Mouse (Mus musculus) liver, embryonic 14.5 days (tissue): ENCODE data around the gene Pde10a. TPM values are rescaled to one million over a fixed set of nuclear protein-coding genes. Genes with fewer than 3 reads are reported as not detected.

Experiments used
- ATAC-seq: fragments of 200-750 bp; cut with Nextera tagmentation; 2 replicates; pipeline ENCODE4 v1.8.0; 2017; ENCODE audit warnings: moderate number of reproducible peaks, mild to moderate bottlenecking, moderate library complexity; ENCODE audit not compliant: insufficient read depth
- DNase-seq, 3 experiments: peaks; one replicate each; pipeline ENCODE4 v3.0.0-alpha.2; 2012 to 2013; ENCODE audit warnings: low read depth in 3 of 3, low spot score in 3 of 3
- H3K27ac ChIP-seq: fragments of 300-500 bp; sonication (generic); 2 replicates; pipeline ENCODE4 v1.5.1; 2014; ENCODE audit warnings: moderate library complexity, mild to moderate bottlenecking, control low read depth, inconsistent platforms
- H3K27me3 ChIP-seq: fragments of 300-500 bp; sonication (generic); 2 replicates; pipeline ENCODE4 v1.6.1; 2014; ENCODE audit warnings: mild to moderate bottlenecking, low read length, moderate library complexity; ENCODE audit not compliant: control insufficient read depth, insufficient read depth
- H3K36me3 ChIP-seq: fragments of 300-500 bp; sonication (generic); replicated peaks from 2 replicates; pipeline ENCODE4 v1.6.1; 2014; ENCODE audit warnings: low read depth; ENCODE audit not compliant: control insufficient read depth, insufficient read depth
- H3K4me1 ChIP-seq, 2 experiments: fragments of 200-500 bp in 1 of 2; fragments of 300-500 bp in 1 of 2; sonication (generic) in 1 of 2; replicated peaks; 2 replicates each; pipeline ENCODE4 v1.6.1; 2012 to 2014; ENCODE audit warnings: antibody characterized with exemption in 1 of 2, inconsistent platforms in 1 of 2, low read length in 1 of 2; ENCODE audit not compliant: control insufficient read depth in 2 of 2, insufficient read depth in 2 of 2
- H3K4me2 ChIP-seq: fragments of 300-500 bp; sonication (generic); 2 replicates; pipeline ENCODE4 v1.6.1; 2014; ENCODE audit warnings: low read depth, mild to moderate bottlenecking, control low read depth, moderate library complexity
- H3K4me3 ChIP-seq, 2 experiments: fragments of 200-500 bp in 1 of 2; fragments of 300-500 bp in 1 of 2; sonication (generic) in 1 of 2; 2 replicates each; pipeline ENCODE4 v1.5.1; 2012 to 2014; ENCODE audit warnings: low read depth in 2 of 2, low read length in 2 of 2, mild to moderate bottlenecking in 2 of 2, control low read depth in 1 of 2, inconsistent platforms in 1 of 2, moderate library complexity in 1 of 2; ENCODE audit not compliant: insufficient read depth in 1 of 2
- H3K9ac ChIP-seq: fragments of 300-500 bp; sonication (generic); replicated peaks from 2 replicates; pipeline ENCODE4 v1.6.1; 2014; ENCODE audit warnings: mild to moderate bottlenecking, control low read depth, moderate library complexity
- H3K9me3 ChIP-seq: fragments of 300-500 bp; sonication (generic); 2 replicates; pipeline ENCODE4 v1.6.1; 2016; ENCODE audit warnings: low read length, mixed read lengths; ENCODE audit not compliant: control insufficient read depth
- CTCF ChIP-seq: IDR thresholded peaks from 2 replicates; pipeline ENCODE4 v1.5.1; 2016; ENCODE audit warnings: antibody characterized with exemption, low read depth, control low read depth
- EP300 ChIP-seq: IDR thresholded peaks from 2 replicates; pipeline ENCODE4 v1.6.1; 2016; ENCODE audit warnings: antibody characterized with exemption, low read depth
- WGBS: fragments of 180-500 bp; shearing (Covaris S2); extraction: QIAGEN DNeasy Blood & Tissue Kit; methylation state at CpG from one replicate; pipeline ENCODE4 v1.1.7; 2014; ENCODE audit not compliant: insufficient replicate concordance; 5-methylcytosine and 5-hydroxymethylcytosine counted together
- polyA plus RNA-seq, 2 experiments: library from polyadenylated mRNA; depleted of rRNA in 1 of 2; stranded (reverse) in 1 of 2; unstranded in 1 of 2; fragments of >200 nt; fragmentation: Nextera tagmentation in 1 of 2; extraction: Ambion mirVana in 1 of 2; gene quantifications; 2 replicates each; pipeline versions ENCODE4 v1.2.1 to v1.2.3; 2012 to 2014

Pde10a gene
- polyA plus RNA-seq, 2 experiments = 0.52 to 0.60 TPM

DNA sequence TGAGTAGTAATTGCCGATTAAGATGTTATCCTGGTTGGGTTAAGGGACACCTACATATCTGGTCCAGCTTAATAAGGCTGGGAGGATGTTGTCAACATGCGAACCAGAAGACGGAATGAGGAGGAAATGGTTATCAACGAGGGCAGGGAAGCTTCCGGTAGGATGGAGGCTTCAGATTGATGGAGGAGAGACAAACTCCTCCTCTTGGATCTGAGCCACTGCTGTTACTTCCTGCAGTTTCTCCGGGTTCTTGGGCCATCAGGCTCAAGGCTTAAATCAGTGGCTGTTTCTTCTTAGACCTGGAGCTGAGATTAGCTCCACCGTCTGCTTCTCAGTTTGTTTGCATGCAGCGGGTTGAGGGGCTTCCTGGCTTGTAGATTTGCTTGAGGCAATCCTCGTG lies 30.6 kb downstream of the Pde10a start:
- TF ChIP-seq EP300 (no peak), CTCF (no peak)
- no peak overlapping the region for H3K27ac ChIP-seq
- no peak overlapping the region for H3K9ac ChIP-seq
- H3K9me3 ChIP-seq = no peaks in the 10 kb centered on the region
- ATAC-seq = no peak
- H3K4me1 ChIP-seq = no peaks in the 10 kb centered on the region
- no peaks in the 10 kb centered on the region for H3K36me3 ChIP-seq
- H3K4me3 ChIP-seq = no peak overlapping the region
- WGBS = 58% methylated on average over 9 of the region's 9 CpGs
- no peak overlapping the region for H3K4me2 ChIP-seq
- no peaks in the 10 kb centered on the region for H3K27me3 ChIP-seq
- DNase-seq = no peak

DNA sequence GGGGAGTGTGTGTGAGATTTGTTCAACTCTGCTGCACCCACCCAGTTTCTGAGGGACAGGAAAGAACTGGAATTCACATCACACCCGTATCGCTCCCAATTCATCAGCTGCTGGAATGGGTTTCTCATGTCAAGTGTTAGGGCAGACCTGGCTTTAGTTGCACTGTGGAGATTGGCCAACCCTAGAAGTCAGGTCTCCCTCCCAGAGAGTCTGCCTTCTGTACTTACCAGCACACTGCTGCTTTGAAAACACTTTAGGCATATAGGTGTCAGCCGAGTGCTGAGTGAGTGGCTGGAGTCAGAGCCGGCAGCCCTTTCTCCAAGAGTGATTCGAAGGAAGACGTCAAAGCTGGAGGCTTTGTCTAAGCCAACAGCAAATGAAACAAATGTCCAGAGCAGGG lies 31.1 kb downstream of the Pde10a start:
- no peaks in the 10 kb centered on the region for H3K27me3 ChIP-seq
- whole genome bisulfite sequencing = 70% methylated on average over 6 of the region's 6 CpGs
- H3K36me3 ChIP-seq = no peaks in the 10 kb centered on the region
- H3K4me2 ChIP-seq = no peak overlapping the region
- no peak for TF ChIP-seq EP300
- TF ChIP-seq CTCF = no peak
- H3K9me3 ChIP-seq = no peaks in the 10 kb centered on the region
- H3K4me1 ChIP-seq = no peaks in the 10 kb centered on the region
- no peak overlapping the region for H3K27ac ChIP-seq
- DNase-seq = no peak
- H3K4me3 ChIP-seq = no peak overlapping the region
- no peak for ATAC-seq
- H3K9ac ChIP-seq = no peak overlapping the region

DNA sequence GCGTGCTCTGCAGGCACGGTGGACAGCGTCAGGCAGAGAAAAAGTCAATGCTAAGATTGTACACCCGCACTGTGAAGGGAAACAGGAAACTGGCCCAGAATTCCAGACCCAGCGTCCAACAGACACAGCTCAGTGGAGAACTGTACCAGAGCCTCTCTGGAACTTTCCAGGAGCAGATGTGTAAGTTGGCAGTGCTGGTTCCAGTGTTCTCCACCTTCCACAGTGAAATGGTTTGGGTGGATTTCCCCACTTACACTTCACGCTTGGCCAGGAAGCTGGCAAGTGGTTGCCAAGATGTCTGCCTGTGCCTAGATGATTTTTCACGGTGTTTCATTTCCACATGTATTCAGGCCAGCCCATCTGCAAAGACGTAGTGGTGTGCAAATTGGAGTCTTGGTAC lies 32.8 kb downstream of the Pde10a start:
- no peak for TF ChIP-seq CTCF
- WGBS = 63% methylated on average over 8 of the region's 8 CpGs

DNA sequence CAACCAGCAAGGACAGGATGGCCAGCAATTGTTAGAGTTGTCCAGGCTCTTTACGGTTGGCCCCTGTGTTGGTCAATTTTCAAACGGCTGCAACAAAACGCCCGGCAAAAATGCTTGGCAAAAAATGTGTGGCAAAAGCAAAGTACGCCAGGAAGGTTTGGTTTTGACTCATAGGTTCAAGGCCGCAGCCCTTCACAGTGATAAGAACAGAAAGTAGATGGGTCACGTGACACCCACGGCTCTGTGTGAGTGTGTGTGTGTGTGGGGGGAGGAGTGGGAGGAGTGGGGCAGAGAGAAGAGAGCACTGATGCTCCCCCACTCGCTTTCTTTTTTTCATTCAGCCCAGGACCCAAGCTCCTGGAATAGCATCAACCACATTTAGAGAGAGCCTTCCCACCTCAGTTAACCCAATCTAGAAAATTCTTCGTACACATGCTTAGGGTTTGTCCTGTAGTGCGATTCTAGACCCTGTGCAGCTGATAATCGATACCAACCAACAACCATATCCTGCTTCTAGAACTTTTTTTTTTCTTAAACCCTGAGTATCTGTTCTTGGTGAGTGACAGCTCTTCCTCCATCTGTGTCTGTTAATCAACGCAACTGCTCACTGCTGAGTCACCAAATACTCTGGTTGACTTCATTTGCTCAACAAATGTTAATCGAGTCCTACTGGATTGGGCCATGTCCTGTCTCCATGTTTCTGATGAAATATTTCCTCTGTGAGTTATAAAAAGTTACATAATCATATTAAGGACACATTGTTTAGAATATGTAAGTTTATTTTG lies 37.1 kb downstream of the Pde10a start:
- no peak overlapping the region for H3K4me2 ChIP-seq
- DNase-seq = no peak
- no peak for ATAC-seq

More for the DNA sequence above, 32.8 kb downstream of the Pde10a start:
- ATAC-seq (no peak), DNase-seq (no peak)
- H3K9ac ChIP-seq = no peak overlapping the region
- no peaks in the 10 kb centered on the region for H3K36me3 ChIP-seq
- H3K27me3 ChIP-seq = no peaks in the 10 kb centered on the region
- no peaks in the 10 kb centered on the region for H3K9me3 ChIP-seq
- H3K27ac ChIP-seq = no peak overlapping the region
- H3K4me1 ChIP-seq = no peaks in the 10 kb centered on the region
- no peak overlapping the region for H3K4me3 ChIP-seq
- no peak overlapping the region for H3K4me2 ChIP-seq

DNA sequence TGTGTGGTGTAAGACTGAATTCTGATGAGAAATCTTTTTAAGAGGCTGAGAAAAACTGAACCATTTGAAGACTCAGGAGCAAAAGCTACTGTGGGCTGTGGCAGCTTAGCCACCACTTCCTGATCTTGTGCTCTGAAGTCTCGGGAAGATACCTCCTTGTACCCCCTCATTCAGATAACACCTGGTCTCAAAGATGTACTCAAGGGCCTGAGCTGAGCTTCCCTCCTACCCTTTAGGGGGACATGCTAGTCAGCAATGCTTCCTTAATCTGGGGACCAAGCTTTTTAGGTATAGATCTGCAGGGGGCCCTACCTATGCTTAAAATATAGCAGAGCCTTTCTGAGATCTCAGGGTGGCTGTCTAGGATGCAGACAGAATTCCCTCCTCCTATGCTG lies 37.7 kb downstream of the Pde10a start:
- H3K36me3 ChIP-seq = no peaks in the 10 kb centered on the region
- TF ChIP-seq EP300 (no peak), CTCF (no peak)
- H3K27me3 ChIP-seq = no peaks in the 10 kb centered on the region
- no peak for ATAC-seq
- H3K9me3 ChIP-seq = no peaks in the 10 kb centered on the region
- DNase-seq = no peak
- WGBS = 15% methylated on average over 1 of the region's 1 CpGs
- H3K4me2 ChIP-seq = no peak overlapping the region
- no peaks in the 10 kb centered on the region for H3K4me1 ChIP-seq
- H3K4me3 ChIP-seq = no peak overlapping the region
- H3K27ac ChIP-seq = no peak overlapping the region
- H3K9ac ChIP-seq = no peak overlapping the region

More for the DNA sequence above, 37.1 kb downstream of the Pde10a start:
- H3K27ac ChIP-seq = no peak overlapping the region
- WGBS = 49% methylated on average over 14 of the region's 14 CpGs
- TF ChIP-seq CTCF (no peak), EP300 (no peak)
- no peaks in the 10 kb centered on the region for H3K27me3 ChIP-seq
- no peak overlapping the region for H3K9ac ChIP-seq
- no peaks in the 10 kb centered on the region for H3K36me3 ChIP-seq
- no peak overlapping the region for H3K4me3 ChIP-seq
- no peaks in the 10 kb centered on the region for H3K4me1 ChIP-seq
- no peaks in the 10 kb centered on the region for H3K9me3 ChIP-seq
